Mouse (Mus musculus): Measurements from ENCODE around the gene Med13l. TPM values are rescaled to one million over a fixed set of nuclear protein-coding genes. Genes with fewer than 3 reads are reported as not detected.

Med13l gene
- polyA plus RNA-seq, 1 experiment: 2.3 TPM

- peak; percentile 40; the same call in 1 of the 3 replicates for TF ChIP-seq TAL1 (IDR thresholded peaks at IDR 0.05; ENCODE audit: low read length)
- TF ChIP-seq GATA1 (IDR thresholded peaks at IDR 0.05; ENCODE audit: low read length): no peak
- H3K9me3 ChIP-seq (ENCODE audit: control insufficient read depth, low read length): no peaks in the 10 kb centered on the region
- H3K4me1 ChIP-seq (ENCODE audit: control insufficient read depth): peaks cover 22% of the 10 kb centered on the region
- H3K36me3 ChIP-seq (ENCODE audit: control insufficient read depth): peaks cover 99% of the 10 kb centered on the region
- H3K4me3 ChIP-seq (replicated peaks): no peak overlapping the region
- H3K27me3 ChIP-seq (ENCODE audit: control insufficient read depth): no peaks in the 10 kb centered on the region
Observed at GRCm38 (mm10) chr5:118725886-118726505, 165.5 kb downstream of the Med13l start.

DNA sequence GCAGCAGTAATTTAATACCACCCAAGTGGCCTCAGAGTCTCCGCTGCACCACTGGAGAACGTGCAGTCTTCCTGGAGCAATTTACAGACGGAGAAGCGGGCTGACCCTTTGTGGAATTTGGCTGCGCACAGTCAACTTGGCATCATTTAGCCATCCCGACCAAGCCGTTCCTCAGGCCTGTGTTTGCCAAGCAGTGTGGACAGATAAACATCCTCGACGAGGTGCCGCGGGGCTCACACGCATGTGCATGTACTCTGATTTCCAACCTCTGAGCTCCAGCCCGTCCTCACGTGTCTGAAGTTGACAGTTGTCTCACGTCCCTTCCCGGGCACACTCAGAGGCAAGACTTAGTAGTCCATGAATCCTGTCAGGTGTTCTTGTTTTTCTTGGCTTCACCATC, 166.9 kb downstream of the Med13l start:
- peaks cover 22% of the 10 kb centered on the region for H3K4me1 ChIP-seq (ENCODE audit: control insufficient read depth)
- H3K9me3 ChIP-seq (ENCODE audit: control insufficient read depth, low read length): no peaks in the 10 kb centered on the region
- no peaks in the 10 kb centered on the region for H3K27me3 ChIP-seq (ENCODE audit: control insufficient read depth)
- no peak overlapping the region for H3K4me3 ChIP-seq (replicated peaks)
- H3K36me3 ChIP-seq (ENCODE audit: control insufficient read depth): peaks cover 100% of the 10 kb centered on the region
- TF ChIP-seq GATA1 (IDR thresholded peaks at IDR 0.05; ENCODE audit: low read length) (no peak), TAL1 (IDR thresholded peaks at IDR 0.05; ENCODE audit: low read length) (no peak)

GRCm38 (mm10) chr5:118732221-118732620, 171.7 kb downstream of the Med13l start:
- H3K4me3 ChIP-seq (replicated peaks): no peak overlapping the region
- no peaks in the 10 kb centered on the region for H3K27me3 ChIP-seq (ENCODE audit: control insufficient read depth)
- no peaks in the 10 kb centered on the region for H3K9me3 ChIP-seq (ENCODE audit: control insufficient read depth, low read length)
- H3K36me3 ChIP-seq (ENCODE audit: control insufficient read depth): peaks cover 100% of the 10 kb centered on the region
- no peaks in the 10 kb centered on the region for H3K4me1 ChIP-seq (ENCODE audit: control insufficient read depth)
- TF ChIP-seq GATA1 (IDR thresholded peaks at IDR 0.05; ENCODE audit: low read length) (no peak), TAL1 (IDR thresholded peaks at IDR 0.05; ENCODE audit: low read length) (no peak)

DNA sequence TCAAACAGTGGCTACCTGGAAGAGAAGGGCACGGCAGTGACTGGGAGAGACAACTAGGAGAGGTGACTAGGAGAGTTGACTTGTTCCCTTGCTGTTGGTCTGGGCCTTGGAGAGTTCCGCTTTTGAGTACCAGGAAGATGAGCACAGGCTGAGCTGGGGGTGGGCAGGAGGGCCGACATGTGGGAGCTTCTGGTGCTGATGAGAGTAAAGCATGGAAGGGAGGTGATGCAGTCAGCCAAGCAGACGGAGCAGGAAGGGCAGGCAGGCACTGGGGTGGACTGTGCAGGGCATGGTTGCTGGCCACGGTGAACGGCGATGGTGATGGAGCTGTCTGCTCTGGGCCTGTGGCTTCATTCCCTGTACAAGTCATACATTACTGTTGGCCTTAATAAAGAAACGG, 172.2 kb downstream of the Med13l start:
- no peak overlapping the region for H3K4me3 ChIP-seq (replicated peaks)
- TF ChIP-seq GATA1 (IDR thresholded peaks at IDR 0.05; ENCODE audit: low read length) (no peak), TAL1 (IDR thresholded peaks at IDR 0.05; ENCODE audit: low read length) (no peak)
- H3K36me3 ChIP-seq (ENCODE audit: control insufficient read depth): peaks cover 100% of the 10 kb centered on the region
- no peaks in the 10 kb centered on the region for H3K27me3 ChIP-seq (ENCODE audit: control insufficient read depth)
- H3K4me1 ChIP-seq (ENCODE audit: control insufficient read depth): no peaks in the 10 kb centered on the region
- no peaks in the 10 kb centered on the region for H3K9me3 ChIP-seq (ENCODE audit: control insufficient read depth, low read length)

DNA sequence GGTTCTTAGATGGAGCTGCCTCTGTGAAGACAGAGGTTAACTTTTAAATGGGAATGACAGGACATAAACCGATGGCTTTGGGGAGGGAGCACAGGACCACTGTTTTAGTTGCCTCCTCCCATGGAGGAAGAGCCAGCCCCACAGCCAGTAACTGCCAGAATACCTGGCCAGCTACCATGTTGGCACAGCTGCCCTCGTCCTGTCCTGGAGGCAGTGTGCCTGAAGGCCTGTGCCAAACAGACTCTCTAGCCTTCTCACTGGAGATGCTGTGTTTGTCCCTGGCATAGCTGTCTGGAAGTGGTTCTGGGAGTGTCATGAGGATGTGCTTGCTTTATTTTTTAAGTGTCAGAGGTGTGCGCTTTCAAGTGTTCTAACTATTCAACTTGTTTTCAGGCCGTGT, 173.1 kb downstream of the Med13l start:
- no peak overlapping the region for H3K4me3 ChIP-seq (replicated peaks)
- H3K4me1 ChIP-seq (ENCODE audit: control insufficient read depth): no peaks in the 10 kb centered on the region
- no peaks in the 10 kb centered on the region for H3K9me3 ChIP-seq (ENCODE audit: control insufficient read depth, low read length)
- no peaks in the 10 kb centered on the region for H3K27me3 ChIP-seq (ENCODE audit: control insufficient read depth)
- TF ChIP-seq GATA1 (IDR thresholded peaks at IDR 0.05; ENCODE audit: low read length): no peak
- no peak for TF ChIP-seq TAL1 (IDR thresholded peaks at IDR 0.05; ENCODE audit: low read length)
- peaks cover 100% of the 10 kb centered on the region for H3K36me3 ChIP-seq (ENCODE audit: control insufficient read depth)

DNA sequence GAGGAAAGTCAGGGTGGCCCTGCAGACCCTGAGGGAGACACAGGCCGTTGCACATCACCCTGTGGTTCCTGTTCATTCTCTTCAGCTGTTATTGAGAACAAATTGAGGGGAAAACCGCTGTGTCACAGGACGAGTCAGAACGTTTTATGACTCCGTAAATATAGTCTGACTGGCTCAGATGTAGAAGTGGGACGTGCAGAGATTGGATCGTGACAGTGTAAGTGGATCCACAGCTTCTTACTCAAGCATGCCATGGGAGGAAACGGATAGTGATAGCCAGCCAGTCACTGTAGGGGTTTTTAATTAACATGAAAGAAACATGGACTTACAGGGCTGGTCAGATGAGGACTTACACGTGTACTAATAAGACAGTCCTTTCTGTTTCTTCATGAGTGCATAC, 174.0 kb downstream of the Med13l start:
- Histone ChIP-seq H3K36me3 (ENCODE audit: control insufficient read depth) (peaks cover 100% of the 10 kb centered on the region), H3K27me3 (ENCODE audit: control insufficient read depth) (no peaks in the 10 kb centered on the region)
- TF ChIP-seq GATA1 (IDR thresholded peaks at IDR 0.05; ENCODE audit: low read length) (no peak), TAL1 (IDR thresholded peaks at IDR 0.05; ENCODE audit: low read length) (no peak)

GRCm38 (mm10) chr5:118735738-118736137, 175.3 kb downstream of the Med13l start:
- no peaks in the 10 kb centered on the region for H3K4me1 ChIP-seq (ENCODE audit: control insufficient read depth)
- H3K4me3 ChIP-seq (replicated peaks): no peak overlapping the region
- no peaks in the 10 kb centered on the region for H3K9me3 ChIP-seq (ENCODE audit: control insufficient read depth, low read length)
- H3K27me3 ChIP-seq (ENCODE audit: control insufficient read depth): no peaks in the 10 kb centered on the region
- peaks cover 100% of the 10 kb centered on the region for H3K36me3 ChIP-seq (ENCODE audit: control insufficient read depth)
- TF ChIP-seq GATA1 (IDR thresholded peaks at IDR 0.05; ENCODE audit: low read length) (no peak), TAL1 (IDR thresholded peaks at IDR 0.05; ENCODE audit: low read length) (no peak)

More for the DNA sequence above, 174.0 kb downstream of the Med13l start:
- no peaks in the 10 kb centered on the region for H3K9me3 ChIP-seq (ENCODE audit: control insufficient read depth, low read length)
- H3K4me3 ChIP-seq (replicated peaks): no peak overlapping the region
- H3K4me1 ChIP-seq (ENCODE audit: control insufficient read depth): no peaks in the 10 kb centered on the region

DNA sequence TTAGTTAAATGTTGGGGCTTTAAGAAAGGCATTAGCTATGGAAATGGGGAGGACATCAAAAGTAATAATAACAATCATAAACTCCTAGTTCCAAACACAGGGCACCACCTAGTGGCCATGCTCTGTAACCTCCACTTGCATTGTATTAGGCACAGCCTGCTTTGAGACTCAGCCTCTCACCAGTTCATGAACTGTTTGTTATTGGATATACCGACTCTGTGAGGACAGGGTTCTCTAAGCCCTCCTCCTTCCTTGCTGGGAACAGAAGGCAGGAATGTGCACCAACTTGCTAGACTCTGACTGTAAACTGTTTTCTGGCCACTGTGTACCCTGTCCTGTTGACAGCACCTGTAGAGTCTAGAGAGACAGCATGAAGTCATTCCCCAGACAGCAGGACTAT, 177.1 kb downstream of the Med13l start:
- Histone ChIP-seq H3K27me3 (ENCODE audit: control insufficient read depth) (no peaks in the 10 kb centered on the region), H3K9me3 (ENCODE audit: control insufficient read depth, low read length) (no peaks in the 10 kb centered on the region), H3K36me3 (ENCODE audit: control insufficient read depth) (peaks cover 100% of the 10 kb centered on the region), H3K4me3 (replicated peaks) (no peak overlapping the region), H3K4me1 (ENCODE audit: control insufficient read depth) (no peaks in the 10 kb centered on the region)
- TF ChIP-seq TAL1 (IDR thresholded peaks at IDR 0.05; ENCODE audit: low read length) (no peak), GATA1 (IDR thresholded peaks at IDR 0.05; ENCODE audit: low read length) (no peak)

DNA sequence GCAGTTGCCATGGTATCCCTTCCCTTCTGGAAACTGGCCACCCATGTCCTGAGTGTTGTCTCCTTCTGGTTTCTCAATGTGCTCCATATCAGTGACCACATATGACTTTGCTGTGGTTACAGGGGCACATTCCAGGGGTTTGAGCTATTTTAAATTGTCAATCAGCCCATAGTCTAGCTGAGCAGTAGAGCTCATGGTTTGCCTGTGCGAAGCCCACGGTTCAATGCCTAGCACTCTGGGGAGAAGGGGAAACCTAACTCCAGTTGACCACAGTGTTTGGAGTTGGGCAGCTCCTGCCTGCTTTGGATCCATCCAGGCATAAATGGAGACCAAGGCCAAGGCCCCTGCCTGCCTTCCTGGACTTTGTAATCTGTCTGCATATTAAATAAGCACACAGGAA, 182.6 kb downstream of the Med13l start:
- H3K4me3 ChIP-seq (replicated peaks): no peak overlapping the region
- no peaks in the 10 kb centered on the region for H3K9me3 ChIP-seq (ENCODE audit: control insufficient read depth, low read length)
- TF ChIP-seq GATA1 (IDR thresholded peaks at IDR 0.05; ENCODE audit: low read length) (no peak), TAL1 (IDR thresholded peaks at IDR 0.05; ENCODE audit: low read length) (no peak)
- H3K36me3 ChIP-seq (ENCODE audit: control insufficient read depth): peaks cover 100% of the 10 kb centered on the region
- no peaks in the 10 kb centered on the region for H3K27me3 ChIP-seq (ENCODE audit: control insufficient read depth)
- H3K4me1 ChIP-seq (ENCODE audit: control insufficient read depth): no peaks in the 10 kb centered on the region

- Histone ChIP-seq H3K36me3 (ENCODE audit: control insufficient read depth) (peaks cover 100% of the 10 kb centered on the region), H3K4me3 (replicated peaks) (no peak overlapping the region), H3K4me1 (ENCODE audit: control insufficient read depth) (no peaks in the 10 kb centered on the region), H3K27me3 (ENCODE audit: control insufficient read depth) (no peaks in the 10 kb centered on the region), H3K9me3 (ENCODE audit: control insufficient read depth, low read length) (no peaks in the 10 kb centered on the region)
- TF ChIP-seq GATA1 (IDR thresholded peaks at IDR 0.05; ENCODE audit: low read length): no peak
- no peak for TF ChIP-seq TAL1 (IDR thresholded peaks at IDR 0.05; ENCODE audit: low read length)
Observed at GRCm38 (mm10) chr5:118747026-118747425, 186.5 kb downstream of the Med13l start.

All from erythroblast, embryonic 14.5 days (primary cell).